Mouse (Mus musculus): Measurements from ENCODE around the gene Mllt3.

DNA sequence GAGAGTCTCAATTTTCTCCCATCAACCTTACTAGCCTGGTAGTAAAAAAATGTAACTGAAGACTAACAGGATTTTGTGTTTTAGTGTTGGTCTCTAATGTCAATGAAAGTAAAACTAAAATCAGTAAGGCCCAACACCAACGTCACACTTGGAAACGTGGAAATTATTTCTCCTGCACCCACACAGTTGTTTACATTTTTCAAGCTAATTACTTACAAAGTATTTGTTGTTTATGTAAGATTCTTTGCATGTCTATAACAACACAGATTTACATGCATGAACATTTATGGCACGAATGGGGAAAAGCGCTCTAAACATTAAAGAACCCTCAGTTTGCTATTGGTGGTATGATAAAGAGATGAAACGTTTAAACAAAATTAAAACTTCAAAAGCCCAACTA lies 49.1 kb downstream of the Mllt3 start:
- TF ChIP-seq POLR2A (IDR thresholded peaks at IDR 0.05; ENCODE audit: low read depth, low read length) (no peak), CTCF (IDR thresholded peaks at IDR 0.05; ENCODE audit: extremely low read depth, insufficient read length, insufficient replicate concordance, low read depth, low read length) (no peak)
